Mouse (Mus musculus): ENCODE results near the gene Arhgap27.

Gene Arhgap27

GRCm38 (mm10) chr11:103333719-103334398 lies 29.6 kb downstream of the Arhgap27 start:
- DNase-seq (ENCODE audit: low read depth, low spot score), result peak; percentile 86

- peak; percentile 67 for DNase-seq (ENCODE audit: low read depth, low spot score)
These were observed 30.4 kb downstream of the Arhgap27 start for GRCm38 (mm10) chr11:103332890-103333651.

- DNase-seq (ENCODE audit: low read depth, low spot score), result peak; percentile 95
These were observed 31.2 kb downstream of the Arhgap27 start for GRCm38 (mm10) chr11:103332186-103332889.

- DNase-seq (ENCODE audit: low read depth, low spot score), result no peak
These were observed 31.8 kb downstream of the Arhgap27 start for GRCm38 (mm10) chr11:103331502-103332185.

- DNase-seq (ENCODE audit: low read depth, low spot score), result peak; percentile 56
These were observed 32.7 kb downstream of the Arhgap27 start for GRCm38 (mm10) chr11:103330651-103331319.

- DNase-seq (ENCODE audit: low read depth, low spot score), result peak; percentile 87
These were observed 36.5 kb downstream of the Arhgap27 start for GRCm38 (mm10) chr11:103326950-103327349.

GRCm38 (mm10) chr11:103325172-103325571 lies 38.3 kb downstream of the Arhgap27 start:
- DNase-seq (ENCODE audit: low read depth, low spot score), result peak; percentile 85

GRCm38 (mm10) chr11:103324723-103325122 lies 38.8 kb downstream of the Arhgap27 start:
- no peak for DNase-seq (ENCODE audit: low read depth, low spot score)

- DNase-seq (ENCODE audit: low read depth, low spot score), result peak; percentile 60
These were observed 40.7 kb downstream of the Arhgap27 start for GRCm38 (mm10) chr11:103322832-103323231.

- no peak for DNase-seq (ENCODE audit: low read depth, low spot score)
These were observed 42.8 kb downstream of the Arhgap27 start for GRCm38 (mm10) chr11:103320646-103321045.

GRCm38 (mm10) chr11:103320196-103320595 lies 43.3 kb downstream of the Arhgap27 start:
- no peak for DNase-seq (ENCODE audit: low read depth, low spot score)

GRCm38 (mm10) chr11:103318042-103318441 lies 45.5 kb downstream of the Arhgap27 start:
- no peak for DNase-seq (ENCODE audit: low read depth, low spot score)

GRCm38 (mm10) chr11:103315379-103315778 lies 48.1 kb downstream of the Arhgap27 start:
- peak; percentile 23 for DNase-seq (ENCODE audit: low read depth, low spot score)

GRCm38 (mm10) chr11:103314736-103315374 lies 48.6 kb downstream of the Arhgap27 start:
- peak; percentile 19 for DNase-seq (ENCODE audit: low read depth, low spot score)

GRCm38 (mm10) chr11:103313542-103313941 lies 50.0 kb downstream of the Arhgap27 start:
- no peak for DNase-seq (ENCODE audit: low read depth, low spot score)

- DNase-seq (ENCODE audit: low read depth, low spot score), result no peak
These were observed 50.7 kb downstream of the Arhgap27 start for GRCm38 (mm10) chr11:103312655-103313255.

- peak; percentile 35 for DNase-seq (ENCODE audit: low read depth, low spot score)
These were observed 51.4 kb downstream of the Arhgap27 start for GRCm38 (mm10) chr11:103311960-103312611.

- no peak for DNase-seq (ENCODE audit: low read depth, low spot score)
These were observed 53.4 kb downstream of the Arhgap27 start for GRCm38 (mm10) chr11:103309956-103310574.

GRCm38 (mm10) chr11:103307910-103308309 lies 55.6 kb downstream of the Arhgap27 start:
- no peak for DNase-seq (ENCODE audit: low read depth, low spot score)

All from ZHBTc4 (cell line).